Mouse (Mus musculus) limb, embryonic 15.5 days (tissue): Measurements from ENCODE around the gene Sh3d19. TPM values are rescaled to one million over a fixed set of nuclear protein-coding genes. Genes with fewer than 3 reads are reported as not detected.
A peak's percentile ranks its signal among the peaks of the same experiment; 100 is the strongest.
"Not testable (repeated sequence)": the region's sequence is repeated elsewhere in the genome, so short reads cannot be mapped to it uniquely, and the experiment has no call there.

ENCODE experiments used
- ATAC-seq: fragments of 200-750 bp; cut with Nextera tagmentation; 2 replicates; pipeline ENCODE4 v1.8.0; 2017; ENCODE audit warnings: low read depth, moderate TSS enrichment; ENCODE audit not compliant: insufficient number of reproducible peaks, low FRiP score, low TSS enrichment
- H3K27ac ChIP-seq: fragments of 300-500 bp; sonication (generic); 2 replicates; pipeline ENCODE4 v1.5.1; 2015; ENCODE audit warnings: moderate library complexity, mild to moderate bottlenecking, inconsistent platforms
- H3K27me3 ChIP-seq: fragments of 300-500 bp; sonication (generic); 2 replicates; pipeline ENCODE4 v1.6.1; 2015; ENCODE audit warnings: inconsistent platforms
- H3K36me3 ChIP-seq: fragments of 300-500 bp; sonication (generic); 2 replicates; pipeline ENCODE4 v1.6.1; 2015; ENCODE audit warnings: inconsistent platforms
- H3K4me1 ChIP-seq: fragments of 300-500 bp; sonication (generic); 2 replicates; pipeline ENCODE4 v1.6.1; 2015; ENCODE audit warnings: inconsistent platforms
- H3K4me2 ChIP-seq: fragments of 300-500 bp; sonication (generic); 2 replicates; pipeline ENCODE4 v1.6.1; 2015; ENCODE audit warnings: mild to moderate bottlenecking, inconsistent platforms
- H3K4me3 ChIP-seq: fragments of 300-500 bp; sonication (generic); 2 replicates; pipeline ENCODE4 v1.5.1; 2015; ENCODE audit warnings: mild to moderate bottlenecking, inconsistent platforms
- H3K9ac ChIP-seq: fragments of 300-500 bp; sonication (generic); 2 replicates; pipeline ENCODE4 v1.6.1; 2015; ENCODE audit warnings: inconsistent platforms
- H3K9me3 ChIP-seq: fragments of 300-500 bp; sonication (generic); 2 replicates; pipeline ENCODE4 v1.6.1; 2016; ENCODE audit warnings: inconsistent platforms
- WGBS: fragments of 180-500 bp; shearing (Covaris S2); methylation state at CpG from one replicate; pipeline ENCODE4 v1.1.7; 2015; 5-methylcytosine and 5-hydroxymethylcytosine counted together
- polyA plus RNA-seq: library from polyadenylated mRNA; unstranded; fragments of >200 nt; fragmentation: Nextera tagmentation; extraction: Ambion mirVana; gene quantifications from 2 replicates; pipeline ENCODE4 v1.2.1, GENCODE M21; 2015

The Sh3d19 gene
- polyA plus RNA-seq, 1 experiment from 2014 or later = 41.7 TPM

- Histone ChIP-seq H3K27ac (no peak overlapping the region), H3K4me2 (no peak overlapping the region), H3K9ac (no peak overlapping the region), H3K27me3 (no peaks in the 10 kb centered on the region), H3K9me3 (no peaks in the 10 kb centered on the region), H3K4me1 (no peaks in the 10 kb centered on the region), H3K36me3 (no peaks in the 10 kb centered on the region; the same call in 1 of the 2 replicates), H3K4me3 (no peak overlapping the region)
- no peak for ATAC-seq
- 90% methylated on average over 5 of the region's 5 CpGs for WGBS
These were observed 104.7 kb downstream of the Sh3d19 start for GRCm38 (mm10) chr3:86075593-86075992.

GRCm38 (mm10) chr3:86076511-86077283, 105.8 kb downstream of the Sh3d19 start:
- no peaks in the 10 kb centered on the region for H3K9me3 ChIP-seq
- H3K27ac ChIP-seq = no peak overlapping the region
- H3K4me3 ChIP-seq = no peak overlapping the region
- H3K36me3 ChIP-seq = peaks cover 4% of the 10 kb centered on the region; the same call in 1 of the 2 replicates
- no peak overlapping the region for H3K9ac ChIP-seq
- no peaks in the 10 kb centered on the region for H3K4me1 ChIP-seq
- no peaks in the 10 kb centered on the region for H3K27me3 ChIP-seq
- H3K4me2 ChIP-seq = no peak overlapping the region
- WGBS = 87% methylated on average over 14 of the region's 14 CpGs
- ATAC-seq = no peak

GRCm38 (mm10) chr3:86083051-86083450, 112.1 kb downstream of the Sh3d19 start:
- 93% methylated on average over 8 of the region's 8 CpGs for WGBS
- ATAC-seq = no peak
- Histone ChIP-seq H3K4me2 (no peak overlapping the region), H3K9me3 (no peaks in the 10 kb centered on the region), H3K27me3 (no peaks in the 10 kb centered on the region), H3K9ac (no peak overlapping the region), H3K4me1 (no peaks in the 10 kb centered on the region), H3K36me3 (peaks cover 39% of the 10 kb centered on the region), H3K4me3 (no peak overlapping the region), H3K27ac (no peak overlapping the region)

- no peak for ATAC-seq
- Histone ChIP-seq H3K27ac (no peak overlapping the region), H3K4me2 (no peak overlapping the region), H3K9me3 (no peaks in the 10 kb centered on the region), H3K4me1 (no peaks in the 10 kb centered on the region), H3K27me3 (no peaks in the 10 kb centered on the region), H3K9ac (no peak overlapping the region), H3K4me3 (no peak overlapping the region), H3K36me3 (peaks cover 40% of the 10 kb centered on the region)
- WGBS = 93% methylated on average over 19 of the region's 19 CpGs
These were observed 114.1 kb downstream of the Sh3d19 start for GRCm38 (mm10) chr3:86085001-86085400.

GRCm38 (mm10) chr3:86087872-86088271, 117.0 kb downstream of the Sh3d19 start:
- WGBS = 70% methylated on average over 3 of the region's 3 CpGs
- no peak overlapping the region for H3K4me2 ChIP-seq
- peaks cover 4% of the 10 kb centered on the region; the same call in 1 of the 2 replicates for H3K4me1 ChIP-seq
- ATAC-seq = no peak
- H3K27ac ChIP-seq = no peak overlapping the region
- H3K27me3 ChIP-seq = no peaks in the 10 kb centered on the region
- no peak overlapping the region for H3K4me3 ChIP-seq
- H3K9me3 ChIP-seq = no peaks in the 10 kb centered on the region
- peaks cover 33% of the 10 kb centered on the region for H3K36me3 ChIP-seq
- H3K9ac ChIP-seq = no peak overlapping the region

- no peaks in the 10 kb centered on the region for H3K27me3 ChIP-seq
- WGBS = 30% methylated on average over 6 of the region's 6 CpGs
- H3K4me3 ChIP-seq = no peak overlapping the region
- H3K4me2 ChIP-seq = no peak overlapping the region
- H3K36me3 ChIP-seq = peaks cover 11% of the 10 kb centered on the region; the same call in 1 of the 2 replicates
- H3K9ac ChIP-seq = no peak overlapping the region
- no peak for ATAC-seq
- peaks cover 7% of the 10 kb centered on the region; the same call in 1 of the 2 replicates for H3K4me1 ChIP-seq
- H3K27ac ChIP-seq = peak overlapping the region; percentile 27; the same call in 1 of the 2 replicates
- no peaks in the 10 kb centered on the region for H3K9me3 ChIP-seq
These were observed 122.4 kb downstream of the Sh3d19 start for GRCm38 (mm10) chr3:86093213-86093845.

GRCm38 (mm10) chr3:86093907-86094306, 123.0 kb downstream of the Sh3d19 start:
- Histone ChIP-seq H3K4me1 (peaks cover 7% of the 10 kb centered on the region; the same call in 1 of the 2 replicates), H3K9me3 (no peaks in the 10 kb centered on the region), H3K36me3 (peaks cover 11% of the 10 kb centered on the region; the same call in 1 of the 2 replicates), H3K27ac (no peak overlapping the region), H3K4me3 (no peak overlapping the region), H3K9ac (no peak overlapping the region), H3K4me2 (no peak overlapping the region), H3K27me3 (no peaks in the 10 kb centered on the region)
- ATAC-seq = no peak
- WGBS = 67% methylated on average over 5 of the region's 5 CpGs

- WGBS = 81% methylated on average over 6 of the region's 6 CpGs
- no peak for ATAC-seq
- Histone ChIP-seq H3K4me2 (no peak overlapping the region), H3K4me1 (0 out of 2 replicates have a peak, but pooled peaks cover 3% of the 10 kb centered on the region), H3K9ac (no peak overlapping the region), H3K27me3 (no peaks in the 10 kb centered on the region), H3K4me3 (no peak overlapping the region), H3K36me3 (peaks cover 12% of the 10 kb centered on the region; the same call in 1 of the 2 replicates), H3K27ac (no peak overlapping the region; the same call in 1 of the 2 replicates), H3K9me3 (no peaks in the 10 kb centered on the region)
These were observed 131.0 kb downstream of the Sh3d19 start for GRCm38 (mm10) chr3:86101956-86102355.

GRCm38 (mm10) chr3:86103449-86104291, 132.8 kb downstream of the Sh3d19 start:
- Histone ChIP-seq H3K9me3 (no peaks in the 10 kb centered on the region), H3K9ac (no peak overlapping the region), H3K27ac (no peak overlapping the region), H3K4me3 (no peak overlapping the region), H3K36me3 (peaks cover 10% of the 10 kb centered on the region; the same call in 1 of the 2 replicates), H3K4me1 (0 out of 2 replicates have a peak, but pooled peaks cover 3% of the 10 kb centered on the region), H3K4me2 (no peak overlapping the region), H3K27me3 (no peaks in the 10 kb centered on the region)
- 71% methylated on average over 18 of the region's 18 CpGs for WGBS
- ATAC-seq = no peak

GRCm38 (mm10) chr3:86104433-86104832, 133.5 kb downstream of the Sh3d19 start:
- not testable (repeated sequence) for H3K9me3 ChIP-seq, H3K4me3 ChIP-seq, H3K4me2 ChIP-seq, H3K36me3 ChIP-seq, ATAC-seq, H3K27me3 ChIP-seq, H3K4me1 ChIP-seq, H3K9ac ChIP-seq, H3K27ac ChIP-seq
- 83% methylated on average over 7 of the region's 7 CpGs for WGBS

GRCm38 (mm10) chr3:86104909-86105308, 134.0 kb downstream of the Sh3d19 start:
- ATAC-seq = no peak
- 86% methylated on average over 4 of the region's 4 CpGs for WGBS
- Histone ChIP-seq H3K27ac (no peak overlapping the region), H3K4me1 (peaks cover 6% of the 10 kb centered on the region), H3K27me3 (no peaks in the 10 kb centered on the region), H3K4me3 (no peak overlapping the region), H3K9ac (no peak overlapping the region), H3K36me3 (peaks cover 8% of the 10 kb centered on the region; the same call in 1 of the 2 replicates), H3K4me2 (no peak overlapping the region), H3K9me3 (no peaks in the 10 kb centered on the region)
